Mouse (Mus musculus) adrenal gland, postnatal 14 days (tissue): ENCODE data around the gene Ano4. TPM values are rescaled to one million over a fixed set of nuclear protein-coding genes. Genes with fewer than 3 reads are reported as not detected.

Experiments
- DNase-seq: peaks from one replicate; pipeline ENCODE4 v3.0.0; 2021; ENCODE audit warnings: mixed read lengths
- total RNA-seq: library from RNA; stranded (reverse); gene quantifications from 2 replicates; pipeline ENCODE4 v1.2.3, GENCODE M21; 2021

Ano4 gene
- total RNA-seq, 1 experiment from 2014 or later, result 1.3 TPM

DNA sequence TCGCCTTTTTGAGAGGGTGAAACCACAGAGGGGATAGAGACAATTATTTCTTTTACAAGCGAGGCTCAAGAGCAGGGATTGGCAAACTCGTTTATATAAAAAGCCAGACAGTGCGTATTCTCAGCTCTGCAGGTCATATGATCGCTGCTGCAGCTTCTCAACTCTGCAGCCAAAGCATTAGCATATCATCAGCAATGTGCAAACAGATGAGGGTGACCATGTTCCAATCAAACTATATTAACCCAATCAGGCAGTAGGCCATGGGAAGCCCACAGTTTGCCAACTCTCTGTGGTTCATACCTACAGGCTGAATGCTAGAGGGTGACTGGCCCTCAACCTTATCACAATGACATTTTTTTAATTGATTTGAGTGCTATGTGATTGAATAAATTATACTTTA is 64.2 kb downstream of the Ano4 start:
- no peak for DNase-seq

GRCm38 (mm10) chr10:89273001-89273680 is 71.4 kb downstream of the Ano4 start:
- DNase-seq, result no peak

DNA sequence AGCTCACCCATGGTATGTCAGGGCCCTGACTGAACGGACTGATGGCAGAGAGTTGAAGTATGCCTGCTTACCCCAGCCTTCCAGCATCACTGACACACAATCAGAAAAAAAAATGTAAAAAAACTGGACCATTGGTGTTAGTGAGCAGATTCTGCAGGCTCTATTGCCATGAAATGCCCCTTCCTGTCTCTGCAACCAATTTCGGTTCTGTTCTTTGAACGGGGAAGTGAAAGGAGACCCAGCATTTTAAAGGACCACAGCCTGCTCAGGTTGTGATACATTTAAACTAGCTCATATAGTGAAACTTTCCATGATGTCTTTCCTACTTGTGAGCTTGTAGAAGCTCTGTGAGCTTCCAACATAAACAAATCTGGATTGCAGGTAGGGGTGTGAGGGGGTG is 77.2 kb downstream of the Ano4 start:
- DNase-seq, result no peak

- no peak for DNase-seq
Observed at GRCm38 (mm10) chr10:89263396-89263795, 81.2 kb downstream of the Ano4 start.

DNA sequence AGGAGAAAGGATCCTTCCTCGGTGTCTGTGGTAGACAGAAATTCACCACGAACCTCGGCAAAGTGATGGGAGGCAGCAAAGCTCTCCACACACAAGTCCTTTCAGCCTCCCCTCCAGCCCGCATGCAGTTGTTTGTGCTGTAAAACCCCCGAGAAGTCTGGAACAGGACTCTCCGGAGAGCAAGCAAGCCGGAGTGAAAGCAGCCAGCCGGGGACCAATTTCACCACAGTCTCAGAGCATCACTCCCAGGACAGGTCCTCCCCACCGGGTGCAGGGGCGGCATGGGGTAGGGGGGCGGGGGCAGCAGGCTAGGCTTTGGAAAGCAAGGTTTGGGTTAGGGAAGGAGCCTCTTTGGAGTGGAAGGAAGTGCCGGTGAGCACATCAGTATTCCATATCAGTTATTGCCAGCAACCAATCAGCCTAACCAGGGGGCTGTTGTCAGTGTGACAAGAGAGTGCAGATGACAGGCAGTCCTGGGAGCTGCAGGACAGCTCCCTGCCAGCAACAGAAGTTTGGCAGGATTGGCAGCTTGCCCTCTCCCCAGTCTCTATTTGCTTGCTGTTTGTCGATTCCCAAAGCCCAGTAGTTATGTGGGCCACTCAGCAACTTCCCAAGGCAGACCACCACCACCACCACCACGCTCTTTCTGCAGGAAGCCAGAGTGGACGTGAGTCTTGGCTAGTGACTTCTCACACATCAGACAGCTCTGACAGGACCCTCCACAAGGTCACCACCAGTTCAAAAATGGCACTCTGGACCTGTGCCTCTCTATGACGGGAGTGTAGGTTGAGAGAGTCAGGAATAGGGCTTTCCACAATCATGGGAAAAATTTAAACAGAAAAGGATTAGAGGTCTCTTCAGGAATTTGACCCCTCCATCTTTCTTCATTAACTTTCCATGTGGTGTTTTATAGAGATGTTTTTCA is 86.8 kb downstream of the Ano4 start:
- DNase-seq, result peak; percentile 10

GRCm38 (mm10) chr10:89256762-89257456 is 87.7 kb downstream of the Ano4 start:
- DNase-seq, result no peak

- no peak for DNase-seq
Observed at GRCm38 (mm10) chr10:89254765-89255164, 89.8 kb downstream of the Ano4 start.

- DNase-seq, result no peak
Observed at GRCm38 (mm10) chr10:89253799-89254198, 90.8 kb downstream of the Ano4 start.

GRCm38 (mm10) chr10:89252636-89253035 is 91.9 kb downstream of the Ano4 start:
- no peak for DNase-seq

GRCm38 (mm10) chr10:89243808-89244207 is 100.8 kb downstream of the Ano4 start:
- no peak for DNase-seq

DNA sequence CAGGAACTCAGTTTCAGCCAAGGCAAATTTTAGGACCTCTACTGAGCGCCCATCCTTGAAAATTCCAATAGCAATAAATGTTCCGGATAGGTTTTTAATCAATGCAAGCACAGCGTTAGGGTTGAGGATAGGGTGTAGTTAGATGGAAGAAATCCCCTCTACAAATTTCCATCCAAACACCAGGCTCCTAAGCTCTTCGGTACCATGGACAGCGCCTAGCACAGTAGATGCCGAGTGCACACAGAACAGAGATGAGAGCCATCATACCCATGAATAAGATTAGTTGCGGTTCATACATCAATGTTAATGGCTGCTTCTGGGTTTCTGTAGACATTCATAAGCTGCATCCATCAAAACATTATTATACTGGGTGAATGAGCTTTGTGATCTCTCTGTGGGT is 120.0 kb downstream of the Ano4 start:
- peak; percentile 72 for DNase-seq

- no peak for DNase-seq
Observed at GRCm38 (mm10) chr10:89222284-89222989, 122.1 kb downstream of the Ano4 start.

DNA sequence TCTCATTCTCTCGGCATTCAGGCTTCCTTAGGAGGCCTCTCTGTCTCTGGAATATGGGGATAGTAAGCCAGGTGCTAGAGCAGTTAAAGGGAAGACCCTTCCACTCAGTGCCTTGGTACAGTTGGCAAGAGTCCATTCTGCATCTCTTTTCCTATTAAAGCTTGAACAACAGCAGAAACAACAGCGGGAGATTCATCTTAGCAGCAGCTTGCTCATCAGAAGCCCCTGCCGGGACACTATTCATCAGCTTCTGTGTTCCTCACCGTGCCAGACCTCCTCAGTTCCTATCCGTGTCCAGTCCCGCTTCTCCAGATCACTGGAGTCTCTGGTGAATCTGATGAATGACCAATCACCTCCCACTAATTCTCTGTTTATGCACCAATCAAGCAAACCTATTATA is 128.5 kb downstream of the Ano4 start:
- DNase-seq, result no peak

- DNase-seq, result peak; percentile 24
Observed at GRCm38 (mm10) chr10:89205858-89206257, 138.7 kb downstream of the Ano4 start.

DNA sequence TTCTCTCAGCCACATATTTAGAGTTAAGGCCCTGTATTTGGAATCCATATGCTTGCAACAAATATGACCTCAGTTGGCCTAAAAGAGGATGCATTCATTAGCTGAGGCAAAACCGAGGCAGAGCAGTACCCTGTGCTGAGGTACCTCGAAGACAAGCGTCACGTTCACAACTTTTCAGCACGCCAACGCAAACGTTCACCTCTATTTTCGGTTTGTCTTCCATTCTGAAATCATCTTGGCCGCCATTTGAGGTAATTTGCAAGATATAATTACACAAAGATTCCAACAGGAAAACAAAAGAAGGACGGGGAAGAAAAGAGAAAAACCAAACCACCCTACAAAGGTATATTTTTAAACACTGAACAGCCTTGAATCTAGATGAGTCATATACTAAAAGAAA is 148.1 kb downstream of the Ano4 start:
- DNase-seq, result no peak

- DNase-seq, result no peak
Observed at GRCm38 (mm10) chr10:89195068-89195467, 149.5 kb downstream of the Ano4 start.

DNA sequence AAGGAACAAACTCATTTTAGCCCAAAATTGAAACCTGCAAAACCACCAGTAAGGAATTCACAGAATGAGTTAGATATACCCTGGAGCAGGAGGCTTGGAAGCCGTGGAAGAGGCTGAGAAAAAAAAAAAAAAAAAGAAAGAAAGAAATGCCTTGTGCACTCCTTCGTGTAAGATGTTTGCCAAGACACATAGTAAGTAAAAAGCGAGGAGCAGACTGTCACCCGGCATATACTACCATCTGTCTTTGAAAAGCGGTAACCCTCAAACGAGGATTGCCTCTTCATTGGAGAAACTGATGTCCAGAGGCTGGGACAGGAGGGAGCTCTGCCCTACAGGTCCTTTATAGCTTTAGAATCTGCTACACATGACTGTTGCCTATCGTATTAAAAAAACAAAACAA is 150.1 kb downstream of the Ano4 start:
- no peak for DNase-seq

- DNase-seq, result no peak
Observed at GRCm38 (mm10) chr10:89177921-89178320, 166.6 kb downstream of the Ano4 start.

- no peak for DNase-seq
Observed at GRCm38 (mm10) chr10:89164533-89164932, 180.0 kb downstream of the Ano4 start.

DNA sequence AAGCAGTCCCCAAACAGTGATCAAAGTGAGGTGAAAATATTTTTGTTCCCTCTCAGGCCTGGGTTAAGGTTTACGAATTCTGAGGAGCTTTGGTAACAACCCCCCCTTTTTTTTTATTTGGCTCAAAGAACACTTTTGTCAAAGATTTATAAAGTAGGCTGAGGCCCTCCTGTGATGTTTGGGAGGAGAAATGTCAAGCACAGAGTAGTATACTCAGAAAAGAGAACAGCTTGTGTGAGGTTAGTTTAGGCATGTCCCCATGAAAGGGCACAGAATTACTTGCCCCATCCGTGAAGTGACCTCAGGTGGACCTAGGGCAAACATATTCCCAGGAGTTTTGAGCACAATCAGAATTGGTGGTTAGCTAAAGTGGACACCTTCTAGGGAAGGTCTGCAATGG is 189.1 kb downstream of the Ano4 start:
- DNase-seq, result no peak

DNA sequence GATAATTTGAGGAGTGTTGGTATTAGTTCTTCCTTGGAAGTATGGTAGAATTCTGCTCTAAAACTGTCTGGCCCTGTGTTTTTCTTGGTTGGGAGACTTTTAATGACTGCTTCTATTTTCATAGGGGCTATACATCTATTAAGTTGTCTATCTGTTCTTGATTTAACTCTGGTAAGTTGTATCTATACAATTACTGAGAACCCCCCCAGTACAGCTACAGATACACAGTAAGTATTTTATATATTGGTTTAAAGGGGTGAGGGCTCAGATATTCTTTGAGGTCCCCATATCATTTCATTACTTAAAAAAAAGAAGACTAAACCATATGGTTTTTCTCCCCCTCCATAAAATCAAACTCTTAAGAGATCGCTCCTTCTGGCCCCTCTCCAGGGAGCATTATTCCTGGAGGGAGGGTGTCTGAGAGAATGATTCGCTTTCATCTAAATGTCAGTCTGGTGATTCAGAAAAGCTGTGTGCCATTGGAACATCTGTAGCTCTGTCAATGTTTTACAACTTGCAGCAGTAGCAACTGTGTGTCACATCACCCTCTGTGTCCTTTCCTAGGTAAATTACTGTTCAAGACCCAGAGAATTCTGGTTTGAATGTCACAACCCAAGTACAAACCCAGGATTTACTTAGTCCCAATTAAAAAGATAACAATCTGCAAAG is 189.6 kb downstream of the Ano4 start:
- DNase-seq, result peak; percentile 11

DNA sequence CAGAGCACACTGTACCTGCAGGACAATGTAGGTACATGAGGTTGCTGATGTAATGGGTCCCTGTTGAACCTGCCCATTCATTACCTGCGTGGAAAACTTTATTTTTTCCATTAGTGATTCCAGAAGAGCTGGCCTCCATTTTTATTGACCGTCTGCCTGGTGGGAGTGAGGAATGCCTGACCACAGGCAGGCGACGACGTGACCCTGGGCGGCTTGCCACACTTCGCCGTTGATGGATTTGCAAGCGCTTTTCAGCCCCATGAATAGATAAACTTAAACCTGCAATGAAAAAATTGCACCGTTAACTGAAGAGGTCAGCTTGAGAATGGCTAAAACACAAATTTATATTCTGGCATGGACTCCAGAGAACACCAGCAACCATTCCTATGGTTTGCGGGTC is 195.4 kb downstream of the Ano4 start:
- DNase-seq, result peak; percentile 38
